Mouse (Mus musculus) 3134 (cell line): ENCODE results near the gene Vars2.
A peak's percentile ranks its signal among the peaks of the same experiment; 100 is the strongest.

Source experiments
- DNase-seq: peaks from one replicate; pipeline ENCODE4 v3.0.0-alpha.2; 2011; ENCODE audit warnings: low spot score; ENCODE audit not compliant: insufficient read length; ENCODE audit errors: extremely low read depth

Vars2 gene

GRCm38 (mm10) chr17:35636363-35636762 lies 31.0 kb downstream of the Vars2 start:
- no peak for DNase-seq

DNA sequence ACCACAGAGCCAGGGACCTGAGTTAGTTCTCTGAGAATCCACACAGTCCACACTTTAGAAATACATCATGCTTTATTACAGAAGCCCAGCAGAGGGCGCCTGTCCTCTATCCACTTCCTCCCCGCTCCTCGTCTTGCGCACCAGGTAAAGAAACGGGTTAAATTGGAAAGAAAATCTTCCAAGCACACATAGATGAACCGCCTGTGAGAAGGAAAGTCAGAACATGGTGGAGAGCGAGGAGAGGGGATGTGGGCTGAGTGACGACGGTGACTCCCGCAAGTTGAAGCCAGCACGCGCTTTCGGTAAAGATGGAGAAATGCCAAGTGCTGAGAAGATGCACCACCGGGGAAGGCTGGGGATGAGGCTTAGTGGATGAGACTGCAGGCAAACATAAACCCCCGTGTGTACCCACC lies 31.7 kb downstream of the Vars2 start:
- DNase-seq, result peak; percentile 58

- DNase-seq, result no peak
Observed at GRCm38 (mm10) chr17:35635202-35635601, 32.2 kb downstream of the Vars2 start.

- DNase-seq, result no peak
Observed at GRCm38 (mm10) chr17:35633992-35634391, 33.4 kb downstream of the Vars2 start.

GRCm38 (mm10) chr17:35626537-35626936 lies 40.9 kb downstream of the Vars2 start, which contains the start of gene Gm9573:
Gene Gm9573 (minus strand): TSS chr17:35626637.
- DNase-seq, result no peak

DNA sequence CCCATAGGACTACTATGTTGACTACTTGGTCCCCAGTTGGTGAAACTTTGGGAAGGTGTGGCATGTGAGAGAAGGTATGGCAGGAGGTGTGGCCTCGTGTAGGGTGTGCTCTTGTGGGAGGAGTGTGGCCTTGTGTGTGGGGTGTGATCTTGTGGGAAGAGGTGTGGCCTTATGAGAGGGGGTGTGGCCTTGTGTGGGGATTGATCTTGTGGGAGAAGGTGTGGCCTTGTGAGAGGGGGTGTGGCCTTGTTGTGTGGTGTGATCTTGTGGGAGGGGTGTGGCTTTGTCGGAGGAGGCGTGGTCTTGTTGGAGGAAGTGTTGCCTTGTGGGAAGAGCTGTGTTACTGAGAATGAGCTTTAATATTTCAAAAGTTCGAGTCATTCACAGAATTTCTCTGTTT lies 50.3 kb downstream of the Vars2 start:
- peak; percentile 45 for DNase-seq
